Mouse (Mus musculus): ENCODE measurements around the gene Fezf2.

DNA sequence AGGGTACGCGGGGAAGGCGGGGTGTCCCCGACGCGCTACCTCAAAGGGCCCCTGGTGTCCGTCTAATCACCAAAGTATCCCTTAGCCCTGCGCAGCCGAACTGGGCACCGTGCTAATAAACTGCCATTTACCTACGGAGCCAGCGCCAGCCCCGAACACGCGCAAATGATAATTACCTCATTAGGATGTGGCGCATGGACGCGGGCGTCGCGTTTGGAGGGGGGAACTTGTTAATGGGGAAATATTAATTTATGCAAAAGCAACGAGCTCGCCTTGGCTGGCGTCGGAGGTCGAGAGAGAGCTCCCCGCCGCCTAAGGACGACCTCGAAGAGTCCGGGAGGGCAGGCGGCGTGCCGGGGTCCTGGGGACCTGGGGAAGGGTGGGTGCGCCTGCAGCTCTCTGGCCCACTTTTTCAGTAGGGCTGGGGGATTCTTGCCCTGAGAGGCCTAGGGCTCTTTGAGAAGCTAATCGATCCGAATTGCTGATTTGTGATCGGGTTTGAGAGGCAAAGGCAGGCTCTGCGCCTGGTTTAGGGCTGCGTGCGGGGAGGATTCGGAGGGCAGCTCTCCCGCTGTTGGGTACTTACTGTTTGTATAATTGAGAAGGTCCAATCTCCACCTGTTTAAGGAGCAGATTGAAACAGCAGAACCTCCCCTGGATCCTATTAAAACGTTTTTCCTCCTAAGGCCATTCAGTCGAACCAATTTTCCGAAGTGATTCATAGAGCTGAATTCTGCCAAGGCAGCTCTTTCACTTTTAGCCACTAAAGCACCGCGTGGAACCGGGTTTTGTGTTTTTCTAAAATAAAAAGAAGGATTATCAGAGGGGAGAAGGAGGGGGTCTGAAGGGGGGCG, 1.8 kb downstream of the Fezf2 start:
- no peak for TF ChIP-seq CTCF (IDR thresholded peaks at IDR 0.05; ENCODE audit: low read depth, low read length)
- TF ChIP-seq POLR2A (IDR thresholded peaks at IDR 0.05; ENCODE audit: borderline replicate concordance, low read depth, low read length) = no peak
